Mouse (Mus musculus) kidney, adult 2 months (tissue): ENCODE data around the gene Nup93.

Experiments used
- CTCF ChIP-seq: fragments of 200-500 bp; conservative IDR thresholded peaks from 2 replicates; pipeline ENCODE4 v1.5.1; 2011; ENCODE audit warnings: low read depth, mild to moderate bottlenecking, control low read depth, low read length, moderate library complexity, mixed read lengths; ENCODE audit not compliant: insufficient read depth, insufficient read length
- POLR2A ChIP-seq: fragments of 200-500 bp; IDR thresholded peaks from one replicate; pipeline ENCODE4 v1.6.1; 2011; ENCODE audit warnings: low read depth, low read length, control low read depth

DNA sequence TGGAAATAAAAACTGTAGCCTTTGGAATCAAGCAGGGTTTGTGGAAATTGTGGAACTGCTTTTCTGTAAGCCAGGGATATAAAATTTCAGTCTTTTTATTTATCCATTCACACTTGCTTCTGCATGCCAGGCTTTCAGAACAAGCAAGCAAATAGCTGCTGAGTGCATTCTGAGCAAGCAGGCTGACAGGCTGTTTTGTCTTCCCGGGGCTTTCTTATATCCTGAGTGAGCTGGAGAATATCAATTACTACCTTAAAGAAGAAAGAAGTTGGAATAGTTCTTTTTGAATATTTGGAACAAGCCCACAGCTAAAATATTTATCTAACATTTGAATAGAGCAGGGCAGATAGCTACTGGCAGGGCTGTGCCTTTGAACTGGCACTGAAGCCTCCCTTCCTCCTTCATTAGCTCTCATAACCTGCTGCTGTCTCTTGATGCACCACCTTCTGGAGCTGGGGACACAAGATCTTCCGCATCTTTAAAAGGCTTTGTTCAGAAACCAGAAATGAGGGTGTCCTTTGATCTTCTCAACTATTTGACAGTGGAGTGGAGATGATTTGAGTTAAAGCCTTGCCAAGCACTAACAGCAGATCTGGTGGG, 35.6 kb downstream of the Nup93 start:
- TF ChIP-seq POLR2A, result no peak
- TF ChIP-seq CTCF, result no peak
